Mouse (Mus musculus) limb, embryonic 11.5 days (tissue): ENCODE results near the gene Pitpna. TPM values are rescaled to one million over a fixed set of nuclear protein-coding genes. Genes with fewer than 3 reads are reported as not detected.

Source experiments
- ATAC-seq: fragments of 200-750 bp; cut with Nextera tagmentation; 2 replicates; pipeline ENCODE4 v1.8.0; 2017; ENCODE audit warnings: low read depth; ENCODE audit not compliant: insufficient number of reproducible peaks, low FRiP score, low TSS enrichment
- DNase-seq: peaks from one replicate; pipeline ENCODE4 v3.0.0-alpha.2; 2015; ENCODE audit warnings: low spot score
- H3K27ac ChIP-seq: fragments of 300-500 bp; sonication (generic); replicated peaks from 2 replicates; pipeline ENCODE4 v1.5.1; 2014; ENCODE audit warnings: low read depth, mild to moderate bottlenecking, low read length
- H3K27me3 ChIP-seq: fragments of 300-500 bp; sonication (generic); 2 replicates; pipeline ENCODE4 v1.6.1; 2014; ENCODE audit warnings: mild to moderate bottlenecking, low read length, mixed read lengths; ENCODE audit not compliant: control insufficient read depth, insufficient read depth
- H3K36me3 ChIP-seq: fragments of 300-500 bp; sonication (generic); 2 replicates; pipeline ENCODE4 v1.6.1; 2014; ENCODE audit warnings: mild to moderate bottlenecking, low read length, moderate library complexity, mixed read lengths; ENCODE audit not compliant: control insufficient read depth, insufficient read depth
- H3K4me1 ChIP-seq: fragments of 300-500 bp; sonication (generic); 2 replicates; pipeline ENCODE4 v1.6.1; 2014; ENCODE audit warnings: low read length, mixed read lengths; ENCODE audit not compliant: control insufficient read depth, insufficient read depth
- H3K4me2 ChIP-seq: fragments of 300-500 bp; sonication (generic); 2 replicates; pipeline ENCODE4 v1.6.1; 2014; ENCODE audit warnings: low read depth, mild to moderate bottlenecking, moderate library complexity; ENCODE audit not compliant: severe bottlenecking
- H3K4me3 ChIP-seq: fragments of 300-500 bp; sonication (generic); 2 replicates; pipeline ENCODE4 v1.5.1; 2014; ENCODE audit warnings: low read depth, low read length
- H3K9ac ChIP-seq: fragments of 300-500 bp; sonication (generic); 2 replicates; pipeline ENCODE4 v1.6.1; 2014; ENCODE audit warnings: mild to moderate bottlenecking, low read length
- H3K9me3 ChIP-seq: fragments of 300-500 bp; sonication (generic); 2 replicates; pipeline ENCODE4 v1.6.1; 2016; ENCODE audit warnings: low read length; ENCODE audit not compliant: control insufficient read depth
- WGBS: fragments of 180-500 bp; shearing (Covaris S2); extraction: QIAGEN DNeasy Blood & Tissue Kit; methylation state at CpG from one replicate; pipeline ENCODE4 v1.1.7; 2014; 5-methylcytosine and 5-hydroxymethylcytosine counted together
- polyA plus RNA-seq: library from polyadenylated mRNA; unstranded; fragments of >200 nt; fragmentation: Nextera tagmentation; extraction: Ambion mirVana; gene quantifications from 2 replicates; pipeline ENCODE4 v1.2.1, GENCODE M21; 2014

Gene Pitpna
- polyA plus RNA-seq, 1 experiment from 2014 or later = 67.3 TPM

DNA sequence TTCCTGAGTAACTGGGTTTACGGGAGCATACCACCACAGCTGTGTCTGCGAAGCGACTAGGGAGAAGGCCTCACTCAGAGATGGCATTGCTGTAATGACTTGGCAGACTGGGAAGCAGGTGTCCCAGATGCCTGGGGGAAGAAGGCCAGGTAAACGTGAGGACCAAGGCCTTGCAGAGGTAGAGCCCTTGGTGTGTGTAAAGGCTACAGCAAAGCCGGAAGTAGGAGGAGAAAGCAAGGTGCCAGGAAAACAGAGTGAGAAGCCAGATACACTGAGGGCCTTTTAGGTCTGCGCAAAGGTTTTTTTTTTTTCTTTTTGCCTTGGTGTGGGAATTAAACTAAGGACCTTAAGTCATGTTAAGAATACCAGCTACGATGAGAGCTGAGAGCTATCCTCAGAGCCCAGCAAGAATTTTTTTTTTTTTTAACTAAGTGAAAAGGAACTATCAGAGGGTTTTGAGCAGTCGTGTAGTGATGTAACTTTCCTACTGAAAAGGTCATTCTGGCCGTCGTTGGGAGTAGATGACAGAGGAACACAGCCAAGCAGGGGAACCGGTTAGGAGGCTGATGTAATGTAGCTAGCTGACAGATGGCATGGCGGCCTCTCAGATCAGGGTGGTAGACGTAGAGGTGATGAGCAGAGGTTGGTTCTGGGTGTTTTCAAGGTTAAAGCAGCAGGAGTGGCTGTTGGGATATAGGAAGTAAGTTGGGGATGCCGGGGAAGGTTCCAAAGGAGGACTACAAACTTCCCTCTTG is 71.3 kb downstream of the Pitpna start:
- Histone ChIP-seq H3K27me3 (peaks cover 8% of the 10 kb centered on the region), H3K4me1 (peaks cover 9% of the 10 kb centered on the region; the same call in 1 of the 2 replicates), H3K9me3 (no peaks in the 10 kb centered on the region), H3K36me3 (peaks cover 6% of the 10 kb centered on the region; the same call in 1 of the 2 replicates), H3K27ac (no peak overlapping the region), H3K4me2 (no peak overlapping the region), H3K9ac (no peak overlapping the region), H3K4me3 (no peak overlapping the region)
- no peak for ATAC-seq
- no peak for DNase-seq
- WGBS = 81% methylated on average over 14 of the region's 14 CpGs

DNA sequence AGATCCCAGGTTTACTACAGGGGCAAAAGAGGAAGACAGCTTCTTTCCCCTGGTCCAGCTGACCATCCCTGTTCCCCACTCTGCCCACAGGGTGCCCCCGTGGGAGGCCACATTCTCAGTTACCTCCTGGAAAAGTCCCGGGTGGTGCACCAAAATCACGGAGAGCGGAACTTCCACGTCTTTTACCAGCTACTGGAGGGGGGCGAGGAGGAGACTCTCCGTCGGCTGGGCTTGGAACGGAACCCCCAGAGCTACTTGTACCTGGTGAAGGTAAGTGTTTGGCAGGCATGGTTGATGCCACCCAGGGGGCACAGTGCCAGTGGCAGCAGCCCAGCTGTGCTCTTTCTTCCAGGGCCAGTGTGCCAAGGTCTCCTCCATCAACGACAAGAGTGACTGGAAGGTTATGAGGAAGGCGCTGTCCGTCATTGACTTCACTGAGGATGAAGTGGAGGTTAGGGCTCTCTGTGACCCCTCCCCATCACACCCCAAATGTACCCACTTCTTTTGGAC is 72.2 kb downstream of the Pitpna start:
- no peak overlapping the region for H3K27ac ChIP-seq
- H3K4me2 ChIP-seq = no peak overlapping the region
- DNase-seq (no peak), ATAC-seq (no peak)
- no peak overlapping the region for H3K4me3 ChIP-seq
- no peak overlapping the region for H3K9ac ChIP-seq
- H3K4me1 ChIP-seq = peaks cover 5% of the 10 kb centered on the region; the same call in 1 of the 2 replicates
- peaks cover 6% of the 10 kb centered on the region; the same call in 1 of the 2 replicates for H3K36me3 ChIP-seq
- no peaks in the 10 kb centered on the region for H3K9me3 ChIP-seq
- 94% methylated on average over 12 of the region's 12 CpGs for WGBS
- H3K27me3 ChIP-seq = peaks cover under 1% of the 10 kb centered on the region; the same call in 1 of the 2 replicates

DNA sequence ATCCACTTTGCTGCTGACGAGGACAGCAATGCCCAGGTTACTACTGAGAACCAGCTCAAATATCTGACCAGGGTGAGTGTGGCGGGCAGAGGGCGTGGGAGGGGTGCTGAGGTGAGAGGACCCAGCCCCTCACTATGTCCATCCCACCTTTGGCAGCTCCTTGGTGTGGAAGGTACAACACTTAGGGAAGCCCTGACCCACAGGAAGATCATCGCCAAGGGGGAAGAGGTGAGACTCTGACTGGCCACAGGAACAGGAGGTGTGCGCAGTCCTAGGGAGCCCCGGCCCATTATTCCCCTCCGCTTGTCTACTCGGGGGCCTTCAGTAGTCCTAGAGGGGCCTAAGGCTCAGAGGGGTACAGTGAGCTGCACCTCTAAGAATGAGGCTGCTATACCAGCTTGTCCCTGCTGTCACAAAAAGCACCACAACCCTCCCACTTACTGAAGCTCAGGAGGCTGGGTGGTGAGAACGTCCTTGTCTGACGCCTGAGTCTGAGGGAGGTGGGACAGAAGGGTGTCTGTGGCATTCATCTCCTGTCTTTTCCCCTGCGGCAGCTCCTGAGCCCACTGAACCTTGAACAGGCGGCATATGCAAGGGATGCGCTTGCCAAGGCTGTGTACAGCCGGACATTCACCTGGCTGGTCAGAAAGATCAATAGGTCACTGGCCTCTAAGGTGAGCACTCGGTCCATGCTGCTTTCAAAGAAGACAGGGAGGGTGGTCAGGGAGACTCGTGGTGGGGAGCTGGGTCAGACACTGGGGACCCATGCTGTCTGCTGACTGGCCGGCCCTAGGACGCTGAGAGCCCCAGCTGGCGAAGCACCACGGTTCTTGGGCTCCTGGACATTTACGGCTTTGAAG is 73.3 kb downstream of the Pitpna start:
- WGBS = 89% methylated on average over 21 of the region's 21 CpGs
- ATAC-seq = no peak
- H3K27ac ChIP-seq = no peak overlapping the region

DNA sequence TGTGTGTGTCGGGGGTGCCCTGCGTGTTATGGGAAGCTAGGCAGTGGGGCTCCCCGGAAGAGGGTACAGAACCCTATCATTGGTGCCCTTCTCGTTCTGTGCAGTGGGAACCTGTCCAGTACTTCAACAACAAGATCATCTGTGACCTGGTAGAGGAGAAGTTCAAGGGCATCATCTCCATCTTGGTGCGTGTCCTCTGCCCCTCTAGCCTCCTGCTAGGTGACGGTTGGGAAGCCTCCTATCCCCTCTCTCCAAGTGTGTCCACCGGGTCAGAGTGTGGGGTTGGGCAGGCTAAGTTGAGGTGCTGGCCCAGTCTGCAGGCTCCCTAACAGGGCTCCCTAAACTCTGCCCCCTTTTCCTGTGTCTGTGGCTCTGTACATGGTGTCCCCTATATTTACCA is 74.2 kb downstream of the Pitpna start:
- no peak for ATAC-seq
- Histone ChIP-seq H3K4me1 (no peaks in the 10 kb centered on the region), H3K36me3 (peaks cover 6% of the 10 kb centered on the region; the same call in 1 of the 2 replicates), H3K4me3 (no peak overlapping the region), H3K9ac (no peak overlapping the region), H3K9me3 (no peaks in the 10 kb centered on the region), H3K27me3 (no peaks in the 10 kb centered on the region), H3K4me2 (no peak overlapping the region), H3K27ac (no peak overlapping the region)
- 91% methylated on average over 7 of the region's 7 CpGs for WGBS
- DNase-seq = no peak

More for the DNA sequence above, 73.3 kb downstream of the Pitpna start:
- Histone ChIP-seq H3K4me3 (no peak overlapping the region), H3K9me3 (no peaks in the 10 kb centered on the region), H3K27me3 (no peaks in the 10 kb centered on the region), H3K4me1 (peaks cover 3% of the 10 kb centered on the region; the same call in 1 of the 2 replicates), H3K4me2 (no peak overlapping the region), H3K36me3 (peaks cover 6% of the 10 kb centered on the region; the same call in 1 of the 2 replicates), H3K9ac (no peak overlapping the region)
- no peak for DNase-seq

DNA sequence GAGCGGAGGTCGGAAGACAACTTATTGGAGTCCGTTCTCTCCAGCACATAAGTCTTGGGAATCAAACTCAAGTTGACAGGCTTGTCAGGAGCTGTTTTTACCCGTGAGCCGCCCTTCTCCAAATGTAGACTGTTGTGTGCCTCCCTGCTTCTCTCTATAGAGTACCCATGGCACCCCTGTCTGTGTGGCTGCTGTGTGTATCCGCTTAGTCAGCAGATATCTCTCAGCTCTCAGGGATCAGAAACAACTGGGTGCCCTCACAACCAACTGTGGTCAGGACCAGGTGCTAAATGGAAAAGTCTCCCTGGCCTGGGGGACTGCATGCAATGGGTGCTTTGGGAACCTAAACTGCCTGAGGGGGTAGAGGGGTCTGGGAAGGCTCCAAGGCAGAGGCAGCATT is 78.4 kb downstream of the Pitpna start:
- no peaks in the 10 kb centered on the region for H3K9me3 ChIP-seq
- peaks cover 16% of the 10 kb centered on the region for H3K36me3 ChIP-seq
- H3K9ac ChIP-seq = no peak overlapping the region
- no peak overlapping the region for H3K27ac ChIP-seq
- no peaks in the 10 kb centered on the region for H3K27me3 ChIP-seq
- WGBS = 95% methylated on average over 6 of the region's 6 CpGs
- no peaks in the 10 kb centered on the region for H3K4me1 ChIP-seq
- ATAC-seq (no peak), DNase-seq (no peak)
- H3K4me2 ChIP-seq = no peak overlapping the region
- no peak overlapping the region for H3K4me3 ChIP-seq

DNA sequence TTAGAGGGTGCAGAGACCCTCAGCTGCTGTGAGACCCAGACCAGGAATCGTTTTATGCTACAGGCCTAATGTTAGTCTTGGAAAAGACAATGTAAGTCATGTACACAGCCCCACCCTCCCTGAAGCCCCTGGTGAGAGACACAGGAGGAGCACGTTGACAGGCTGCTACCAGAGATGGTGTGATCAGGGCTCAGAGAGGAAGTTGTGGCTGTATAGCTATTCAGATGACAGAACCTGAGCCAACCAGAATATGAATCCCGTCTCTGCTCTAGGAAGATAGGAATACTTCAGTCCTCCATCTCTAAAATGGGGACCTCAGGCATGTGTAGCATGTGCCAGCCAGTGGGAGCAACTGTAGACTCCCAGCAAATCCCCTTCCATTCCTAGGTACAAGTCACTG is 80.7 kb downstream of the Pitpna start:
- no peak overlapping the region for H3K27ac ChIP-seq
- ATAC-seq (no peak), DNase-seq (no peak)
- no peak overlapping the region for H3K4me3 ChIP-seq
- WGBS = 88% methylated on average over 3 of the region's 3 CpGs
- no peak overlapping the region for H3K4me2 ChIP-seq
- peaks cover 13% of the 10 kb centered on the region for H3K36me3 ChIP-seq
- no peaks in the 10 kb centered on the region for H3K27me3 ChIP-seq
- H3K4me1 ChIP-seq = no peaks in the 10 kb centered on the region
- no peak overlapping the region for H3K9ac ChIP-seq
- H3K9me3 ChIP-seq = no peaks in the 10 kb centered on the region

DNA sequence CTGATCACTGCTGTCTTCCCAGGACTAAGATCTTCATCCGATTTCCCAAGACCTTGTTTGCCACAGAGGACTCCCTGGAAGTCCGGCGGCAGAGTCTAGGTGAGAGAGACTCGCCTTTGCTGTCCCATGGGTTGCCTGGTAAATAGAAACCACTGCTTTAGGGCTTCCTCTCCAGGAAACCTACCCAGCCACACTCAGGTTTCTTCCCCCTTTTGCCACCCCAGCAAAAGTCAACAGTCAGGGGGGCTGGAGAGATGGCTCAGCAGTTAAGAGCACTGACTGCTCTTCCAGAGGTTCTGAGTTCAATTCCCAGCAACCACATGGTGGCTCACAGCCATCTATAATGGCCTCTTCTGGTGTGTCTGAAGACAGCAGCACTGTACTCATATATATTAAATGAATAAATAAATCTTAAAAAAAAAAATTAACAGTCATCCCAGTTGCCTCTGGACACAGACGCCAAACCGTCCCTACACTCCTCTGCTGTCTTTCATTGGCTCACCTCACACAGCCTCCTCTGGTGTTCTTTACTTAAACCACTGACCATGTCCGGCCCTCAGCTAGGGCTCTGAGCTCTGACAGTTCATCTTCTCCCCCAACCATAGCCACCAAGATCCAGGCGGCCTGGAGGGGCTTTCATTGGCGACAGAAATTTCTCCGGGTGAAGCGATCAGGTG is 81.4 kb downstream of the Pitpna start:
- Histone ChIP-seq H3K4me2 (no peak overlapping the region), H3K27ac (no peak overlapping the region), H3K36me3 (peaks cover 13% of the 10 kb centered on the region), H3K4me3 (no peak overlapping the region), H3K27me3 (no peaks in the 10 kb centered on the region), H3K9ac (no peak overlapping the region), H3K4me1 (no peaks in the 10 kb centered on the region), H3K9me3 (no peaks in the 10 kb centered on the region)
- 88% methylated on average over 11 of the region's 11 CpGs for WGBS
- ATAC-seq (no peak), DNase-seq (no peak)

DNA sequence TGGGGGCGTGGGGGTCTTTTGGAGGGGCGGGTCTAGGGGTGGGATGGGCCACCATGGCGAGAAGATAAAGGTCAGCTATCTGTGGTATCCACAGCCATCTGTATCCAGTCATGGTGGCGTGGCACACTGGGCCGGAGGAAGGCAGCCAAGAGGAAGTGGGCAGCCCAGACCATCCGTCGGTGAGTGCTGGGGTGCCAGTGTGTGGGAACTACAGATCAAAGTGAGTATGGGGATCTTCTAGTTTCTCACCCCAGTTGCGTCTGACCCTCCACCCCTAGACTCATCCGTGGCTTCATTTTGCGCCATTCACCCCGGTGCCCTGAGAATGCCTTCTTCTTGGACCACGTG is 81.9 kb downstream of the Pitpna start:
- Histone ChIP-seq H3K27me3 (no peaks in the 10 kb centered on the region), H3K9ac (no peak overlapping the region), H3K4me3 (no peak overlapping the region), H3K4me1 (no peaks in the 10 kb centered on the region), H3K27ac (no peak overlapping the region), H3K9me3 (no peaks in the 10 kb centered on the region), H3K36me3 (peaks cover 13% of the 10 kb centered on the region), H3K4me2 (no peak overlapping the region)
- 86% methylated on average over 12 of the region's 12 CpGs for WGBS
- ATAC-seq (no peak), DNase-seq (no peak)
